Mouse (Mus musculus) intestine, postnatal 0 days (tissue): ENCODE results near the gene Ntan1. TPM values are rescaled to one million over a fixed set of nuclear protein-coding genes. Genes with fewer than 3 reads are reported as not detected.
"Not testable (repeated sequence)": the region's sequence is repeated elsewhere in the genome, so short reads cannot be mapped to it uniquely, and the experiment has no call there.

Experiments
- ATAC-seq: fragments of 200-750 bp; cut with Nextera tagmentation; 2 replicates; pipeline ENCODE4 v1.8.0; 2017; ENCODE audit warnings: mild to moderate bottlenecking, moderate TSS enrichment, moderate library complexity
- H3K27ac ChIP-seq: fragments of 300-500 bp; sonication (generic); 2 replicates; pipeline ENCODE4 v1.5.1; 2014; ENCODE audit warnings: mild to moderate bottlenecking, low read depth, low read length, moderate library complexity
- H3K27me3 ChIP-seq: fragments of 300-500 bp; sonication (generic); replicated peaks from 2 replicates; pipeline ENCODE4 v1.6.1; 2014; ENCODE audit warnings: low read length, mixed read lengths; ENCODE audit not compliant: control insufficient read depth, insufficient read depth
- H3K36me3 ChIP-seq: fragments of 300-500 bp; sonication (generic); 2 replicates; pipeline ENCODE4 v1.6.1; 2014; ENCODE audit warnings: mild to moderate bottlenecking, moderate library complexity; ENCODE audit not compliant: control insufficient read depth, insufficient read depth
- H3K4me1 ChIP-seq: fragments of 300-500 bp; sonication (generic); replicated peaks from 2 replicates; pipeline ENCODE4 v1.6.1; 2014; ENCODE audit warnings: antibody characterized with exemption, low read length, mixed read lengths; ENCODE audit not compliant: control insufficient read depth, insufficient read depth
- H3K4me2 ChIP-seq: fragments of 300-500 bp; sonication (generic); replicated peaks from 2 replicates; pipeline ENCODE4 v1.6.1; 2014; ENCODE audit warnings: low read depth, mild to moderate bottlenecking, moderate library complexity
- H3K4me3 ChIP-seq: fragments of 300-500 bp; sonication (generic); 2 replicates; pipeline ENCODE4 v1.5.1; 2014; ENCODE audit warnings: low read depth, low read length
- H3K9ac ChIP-seq: fragments of 300-500 bp; sonication (generic); 2 replicates; pipeline ENCODE4 v1.6.1; 2014; ENCODE audit warnings: mild to moderate bottlenecking, low read depth, low read length
- H3K9me3 ChIP-seq: fragments of 300-500 bp; sonication (generic); 2 replicates; pipeline ENCODE4 v1.6.1; 2016; ENCODE audit warnings: mixed run types; ENCODE audit not compliant: control insufficient read depth
- CTCF ChIP-seq: sonication (generic); IDR thresholded peaks from 2 replicates; pipeline ENCODE4 v1.5.1; 2016; ENCODE audit warnings: low read depth, mild to moderate bottlenecking, control low read depth, antibody characterized with exemption, moderate library complexity
- WGBS: fragments of 180-500 bp; shearing (Covaris S2); extraction: QIAGEN DNeasy Blood & Tissue Kit; methylation state at CpG from one replicate; pipeline ENCODE4 v1.1.7; 2014; 5-methylcytosine and 5-hydroxymethylcytosine counted together
- microRNA-seq: library from miRNA; unstranded; fragments of <30 nt; microRNA quantifications from one replicate; pipeline ENCODE4, GENCODE M21; 2016
- polyA plus RNA-seq: library from polyadenylated mRNA; unstranded; fragments of >200 nt; fragmentation: Nextera tagmentation; extraction: Ambion mirVana; gene quantifications from 2 replicates; pipeline ENCODE4 v1.2.1, GENCODE M21; 2015

The Ntan1 gene
- polyA plus RNA-seq, 1 experiment from 2014 or later, result 115 TPM

DNA sequence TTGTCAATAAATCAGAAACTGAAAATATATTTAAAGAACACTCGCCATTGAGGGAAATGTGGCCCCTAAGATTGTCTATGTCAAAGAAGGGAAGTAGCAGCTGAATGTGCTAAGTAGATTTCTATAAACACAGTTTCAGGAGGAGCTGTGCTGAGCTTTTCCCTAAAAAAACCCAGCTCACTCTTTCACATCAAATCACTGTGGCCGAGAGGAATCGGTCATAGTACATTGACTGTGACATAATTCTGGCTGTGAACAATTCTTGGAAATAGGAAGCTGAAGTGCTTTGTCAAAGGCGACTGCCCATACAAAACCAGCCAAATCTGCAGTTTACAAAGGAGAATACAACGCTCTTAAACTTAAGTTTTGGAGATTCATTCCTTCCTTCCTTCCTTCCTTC is 48.0 kb downstream of the Ntan1 start:
- H3K4me2 ChIP-seq, result no peak overlapping the region
- H3K9ac ChIP-seq, result no peak overlapping the region
- H3K27me3 ChIP-seq, result no peaks in the 10 kb centered on the region
- TF ChIP-seq CTCF, result no peak
- H3K27ac ChIP-seq, result peak overlapping the region; percentile 28; the same call in 1 of the 2 replicates
- H3K4me1 ChIP-seq, result no peaks in the 10 kb centered on the region
- ATAC-seq, result no peak
- no peak overlapping the region for H3K4me3 ChIP-seq
- H3K9me3 ChIP-seq, result no peaks in the 10 kb centered on the region
- 70% methylated on average over 5 of the region's 5 CpGs for WGBS
- peaks cover 45% of the 10 kb centered on the region for H3K36me3 ChIP-seq

- 59% methylated on average over 5 of the region's 5 CpGs for WGBS
- not testable (repeated sequence) for H3K4me3 ChIP-seq, H3K9me3 ChIP-seq, H3K27me3 ChIP-seq, H3K27ac ChIP-seq, H3K4me2 ChIP-seq, H3K4me1 ChIP-seq, H3K9ac ChIP-seq, ATAC-seq
- peaks cover 51% of the 10 kb centered on the region for H3K36me3 ChIP-seq
These were observed 48.8 kb downstream of the Ntan1 start for GRCm38 (mm10) chr16:13867406-13867805.

DNA sequence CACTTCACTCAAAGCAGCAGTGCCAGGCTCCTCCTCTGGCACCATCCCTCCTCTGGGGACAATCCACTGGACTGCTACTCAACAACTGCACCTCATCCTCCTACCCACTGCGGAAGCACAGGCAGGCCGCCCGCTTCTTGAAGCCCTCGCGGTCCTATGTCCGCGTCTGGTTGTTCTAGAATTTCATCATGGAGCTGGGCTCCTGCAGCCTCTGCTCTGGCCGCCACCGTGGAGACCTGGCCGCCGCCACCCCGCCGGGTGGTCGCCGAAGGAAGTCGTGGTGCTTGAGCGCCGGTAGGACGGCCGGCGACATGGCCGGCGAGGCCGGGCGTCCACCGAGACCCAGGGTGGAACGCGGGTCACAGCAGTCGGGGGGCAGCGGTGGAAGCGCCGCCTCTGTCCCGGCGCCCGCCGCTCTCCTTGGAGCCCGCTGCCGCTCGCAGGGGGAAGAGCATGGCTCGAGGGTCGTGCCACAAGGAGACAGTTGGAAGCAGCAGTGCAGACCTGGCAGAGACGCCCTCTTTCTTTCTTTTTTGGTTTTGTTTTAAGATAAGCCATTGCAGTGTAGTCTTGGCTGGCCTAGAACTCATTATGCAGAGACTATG is 49.4 kb downstream of the Ntan1 start:
- ATAC-seq, result no peak

DNA sequence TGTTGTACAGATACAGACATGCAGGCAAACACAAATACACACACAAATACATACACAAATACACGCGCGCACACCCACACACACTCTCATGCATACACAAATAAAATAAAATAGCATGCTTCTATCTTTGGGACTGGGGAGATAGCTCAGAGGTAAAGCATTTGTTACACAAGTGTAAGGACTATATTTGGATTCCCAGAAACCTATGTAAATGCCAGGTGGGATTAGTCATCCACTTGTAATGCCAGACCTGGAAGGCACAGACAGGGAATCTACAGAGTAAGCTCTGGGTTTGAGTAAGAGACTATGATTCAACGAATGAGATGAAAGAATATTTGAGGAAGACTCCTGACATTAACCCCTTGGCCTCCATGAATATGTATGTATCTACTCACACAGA is 56.8 kb downstream of the Ntan1 start:
- no peak for TF ChIP-seq CTCF
- Histone ChIP-seq H3K27me3 (no peaks in the 10 kb centered on the region), H3K27ac (no peak overlapping the region), H3K4me3 (no peak overlapping the region), H3K36me3 (peaks cover 50% of the 10 kb centered on the region), H3K9me3 (no peaks in the 10 kb centered on the region), H3K4me2 (no peak overlapping the region), H3K9ac (no peak overlapping the region), H3K4me1 (no peaks in the 10 kb centered on the region)
- 92% methylated on average over 4 of the region's 4 CpGs for WGBS
- ATAC-seq, result no peak

More for the DNA sequence above, 49.4 kb downstream of the Ntan1 start:
- Histone ChIP-seq H3K9ac (no peak overlapping the region), H3K4me1 (no peaks in the 10 kb centered on the region), H3K27me3 (no peaks in the 10 kb centered on the region), H3K4me2 (no peak overlapping the region), H3K4me3 (no peak overlapping the region), H3K36me3 (peaks cover 49% of the 10 kb centered on the region), H3K9me3 (no peaks in the 10 kb centered on the region), H3K27ac (no peak overlapping the region)
- 49% methylated on average over 42 of the region's 42 CpGs for WGBS
- no peak for TF ChIP-seq CTCF

GRCm38 (mm10) chr16:13883094-13883774 is 64.6 kb downstream of the Ntan1 start:
- 5% methylated on average over 3 of the region's 3 CpGs for WGBS
- ATAC-seq, result peak; percentile 95
- TF ChIP-seq CTCF, result no peak

More at GRCm38 (mm10) chr16:13883094-13883774, 64.6 kb downstream of the Ntan1 start:
- no peaks in the 10 kb centered on the region for H3K9me3 ChIP-seq
- H3K9ac ChIP-seq, result no peak overlapping the region
- no peak overlapping the region for H3K4me3 ChIP-seq
- H3K27ac ChIP-seq, result peak overlapping the region; percentile 93
- H3K4me1 ChIP-seq, result peaks cover 7% of the 10 kb centered on the region; the same call in 1 of the 2 replicates
- peak overlapping the region; percentile 32; the same call in 1 of the 2 replicates for H3K4me2 ChIP-seq
- H3K27me3 ChIP-seq, result no peaks in the 10 kb centered on the region
- peaks cover 15% of the 10 kb centered on the region; the same call in 1 of the 2 replicates for H3K36me3 ChIP-seq

Small RNA genes lying within 50 kb of the gene (microRNA-seq; reads per million reads assigned to microRNA genes)
- gene Gm27734, result not detected

Other genes starting within 250 kb of the Ntan1 start
- gene Parn, start 150.7 kb upstream of the Ntan1 start, polyA plus RNA-seq, result 15.4 and 17.4 TPM in 2 replicates
- gene Bfar, start 147.0 kb upstream of the Ntan1 start, polyA plus RNA-seq, result 19.4 and 21.1 TPM in 2 replicates
- gene 3110001I22Rik, start 146.9 kb upstream of the Ntan1 start, polyA plus RNA-seq, result 2.5 and 2.7 TPM in 2 replicates
- gene Pla2g10, start 87.9 kb upstream of the Ntan1 start, polyA plus RNA-seq, result 9.1 and 10.5 TPM in 2 replicates
- gene Rrn3, start 38.1 kb upstream of the Ntan1 start, polyA plus RNA-seq, result 22.6 and 24.2 TPM in 2 replicates
- 59.5 and 61.1 TPM in 2 replicates for gene Pdxdc1, start 84.3 kb downstream of the Ntan1 start, polyA plus RNA-seq
- gene Mpv17l, start 84.3 kb downstream of the Ntan1 start, polyA plus RNA-seq, result 5.2 and 8.6 TPM in 2 replicates
- 0.85 and 2.0 TPM in 2 replicates for gene 2900011O08Rik, start 167.8 kb downstream of the Ntan1 start, polyA plus RNA-seq
- gene Ifitm7, start 168.0 kb downstream of the Ntan1 start, polyA plus RNA-seq, result not detected in 2 replicates